Mouse (Mus musculus): ENCODE measurements around the gene S1pr5. TPM values are rescaled to one million over a fixed set of nuclear protein-coding genes. Genes with fewer than 3 reads are reported as not detected.
"Not testable (repeated sequence)": the region's sequence is repeated elsewhere in the genome, so short reads cannot be mapped to it uniquely, and the experiment has no call there.

S1pr5 gene
- polyA plus RNA-seq, 1 experiment, result 0.40 TPM

DNA sequence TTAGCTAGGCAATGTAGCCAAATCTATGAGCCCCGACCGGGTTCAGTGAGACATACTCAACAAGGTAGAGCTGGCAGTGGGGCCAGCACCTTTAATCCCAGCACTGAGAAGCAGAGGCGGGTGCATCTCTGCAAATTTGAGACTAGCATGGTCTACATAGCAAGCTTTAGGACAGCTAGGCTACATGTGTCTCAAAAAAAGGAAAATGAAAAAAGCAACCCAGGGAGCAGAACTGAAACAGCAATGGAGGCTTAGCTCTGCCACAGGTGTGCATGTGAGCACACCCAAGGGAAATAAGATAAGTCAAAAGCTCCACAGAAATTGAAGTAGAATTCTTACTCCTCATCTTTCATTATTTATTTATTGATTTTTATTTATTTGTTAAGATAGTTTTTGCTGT is 49.3 kb downstream of the S1pr5 start:
- no peak overlapping the region for H3K4me3 ChIP-seq (ENCODE audit: low read depth, low read length)
- peaks cover 7% of the 10 kb centered on the region for H3K4me1 ChIP-seq (ENCODE audit: control insufficient read depth, insufficient read depth, low read length)
- no peaks in the 10 kb centered on the region for H3K27me3 ChIP-seq (ENCODE audit: control insufficient read depth, insufficient read depth, low read length, poor library complexity, severe bottlenecking)
- no peak overlapping the region for H3K27ac ChIP-seq (ENCODE audit: insufficient read depth, low read length)
- no peaks in the 10 kb centered on the region for H3K9me3 ChIP-seq (replicated peaks; ENCODE audit: control insufficient read depth, insufficient read depth, low read length, poor library complexity, severe bottlenecking)
- H3K36me3 ChIP-seq (ENCODE audit: control insufficient read depth, insufficient read depth, low read length, poor library complexity, severe bottlenecking), result no peaks in the 10 kb centered on the region
- no peak overlapping the region for H3K9ac ChIP-seq (ENCODE audit: low read depth, poor library complexity, severe bottlenecking)
- TF ChIP-seq EP300 (IDR thresholded peaks at IDR 0.05; ENCODE audit: insufficient read depth, low read depth, low read length) (no peak), CTCF (IDR thresholded peaks at IDR 0.05; ENCODE audit: low read depth, low read length) (no peak), POLR2A (IDR thresholded peaks at IDR 0.05; ENCODE audit: insufficient read depth, low read length) (no peak)

DNA sequence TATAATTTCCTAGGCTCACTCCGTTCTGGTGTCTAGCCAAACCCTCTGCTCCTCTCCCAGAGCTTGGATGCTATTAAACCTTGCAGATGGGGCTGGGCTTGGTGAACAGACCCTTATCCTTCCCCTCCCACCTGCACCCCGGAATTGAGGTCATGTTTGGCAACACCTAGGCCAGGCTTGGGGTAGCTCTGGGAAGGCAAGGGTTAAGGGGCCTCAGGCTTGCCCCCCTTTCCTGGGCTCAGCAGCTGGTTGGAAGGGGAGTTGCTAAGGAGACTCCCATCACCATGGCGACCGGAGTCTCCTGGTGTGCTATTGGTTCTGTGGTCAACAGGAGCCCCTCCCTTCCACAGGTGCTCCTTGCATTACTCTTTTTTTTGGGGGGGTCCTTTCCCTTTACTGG is 50.3 kb downstream of the S1pr5 start:
- TF ChIP-seq EP300 (IDR thresholded peaks at IDR 0.05; ENCODE audit: insufficient read depth, low read depth, low read length), result no peak
- TF ChIP-seq POLR2A (IDR thresholded peaks at IDR 0.05; ENCODE audit: insufficient read depth, low read length), result no peak
- no peak for TF ChIP-seq CTCF (IDR thresholded peaks at IDR 0.05; ENCODE audit: low read depth, low read length)
- H3K9ac ChIP-seq (ENCODE audit: low read depth, poor library complexity, severe bottlenecking), result no peak overlapping the region
- H3K27me3 ChIP-seq (ENCODE audit: control insufficient read depth, insufficient read depth, low read length, poor library complexity, severe bottlenecking), result no peaks in the 10 kb centered on the region
- H3K27ac ChIP-seq (ENCODE audit: insufficient read depth, low read length), result no peak overlapping the region
- H3K36me3 ChIP-seq (ENCODE audit: control insufficient read depth, insufficient read depth, low read length, poor library complexity, severe bottlenecking), result no peaks in the 10 kb centered on the region
- no peaks in the 10 kb centered on the region for H3K9me3 ChIP-seq (replicated peaks; ENCODE audit: control insufficient read depth, insufficient read depth, low read length, poor library complexity, severe bottlenecking)
- peaks cover 7% of the 10 kb centered on the region for H3K4me1 ChIP-seq (ENCODE audit: control insufficient read depth, insufficient read depth, low read length)
- no peak overlapping the region for H3K4me3 ChIP-seq (ENCODE audit: low read depth, low read length)

DNA sequence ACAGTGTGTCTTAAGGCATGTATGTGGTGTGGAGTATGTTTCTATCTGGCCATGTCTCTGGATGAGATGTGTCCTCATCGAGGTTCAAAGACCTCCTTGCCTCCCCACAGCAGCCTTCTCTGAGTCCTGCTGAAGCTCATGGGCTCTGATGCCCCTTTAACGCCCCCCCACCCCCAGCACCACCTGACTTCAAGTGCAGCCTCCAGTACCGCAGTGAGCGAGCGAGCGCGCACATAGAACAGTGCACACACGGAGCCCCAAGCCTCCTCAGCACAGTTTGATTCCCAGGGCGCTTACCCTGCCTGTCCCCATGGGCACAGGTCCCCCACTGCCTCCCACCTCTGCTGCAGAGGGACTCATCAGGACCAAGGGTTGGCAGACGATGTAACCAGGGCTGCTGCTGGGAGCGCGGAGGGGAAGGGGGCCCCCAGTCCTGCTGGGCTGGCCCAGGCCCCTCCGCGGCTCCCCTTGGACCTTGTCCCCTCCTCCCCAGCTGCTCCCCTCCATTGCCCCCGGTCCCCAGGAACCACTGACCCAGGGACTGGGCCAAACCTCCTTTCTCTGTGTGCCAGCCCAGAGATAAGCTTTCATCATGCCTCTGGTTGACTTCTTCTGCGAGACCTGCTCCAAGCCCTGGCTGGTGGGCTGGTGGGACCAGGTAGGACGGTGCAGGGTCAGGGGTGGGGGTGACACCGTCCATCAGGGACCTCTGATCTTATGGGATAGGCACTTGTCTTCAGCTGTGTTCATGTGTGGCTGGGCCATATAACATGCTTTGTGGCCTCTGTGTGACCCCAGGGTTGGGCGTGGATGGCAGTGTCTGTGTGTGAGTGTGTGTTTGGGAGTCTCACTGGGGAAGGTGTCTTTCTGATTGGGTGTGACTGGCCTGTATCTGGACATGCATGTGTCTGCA is 51.5 kb downstream of the S1pr5 start:
- H3K9ac ChIP-seq (ENCODE audit: low read depth, poor library complexity, severe bottlenecking), result no peak overlapping the region
- H3K36me3 ChIP-seq (ENCODE audit: control insufficient read depth, insufficient read depth, low read length, poor library complexity, severe bottlenecking), result no peaks in the 10 kb centered on the region
- no peaks in the 10 kb centered on the region for H3K9me3 ChIP-seq (replicated peaks; ENCODE audit: control insufficient read depth, insufficient read depth, low read length, poor library complexity, severe bottlenecking)
- H3K27me3 ChIP-seq (ENCODE audit: control insufficient read depth, insufficient read depth, low read length, poor library complexity, severe bottlenecking), result no peaks in the 10 kb centered on the region
- no peak overlapping the region for H3K27ac ChIP-seq (ENCODE audit: insufficient read depth, low read length)
- H3K4me1 ChIP-seq (ENCODE audit: control insufficient read depth, insufficient read depth, low read length), result peaks cover 7% of the 10 kb centered on the region
- no peak for TF ChIP-seq CTCF (IDR thresholded peaks at IDR 0.05; ENCODE audit: low read depth, low read length)
- TF ChIP-seq EP300 (IDR thresholded peaks at IDR 0.05; ENCODE audit: insufficient read depth, low read depth, low read length), result no peak
- no peak for TF ChIP-seq POLR2A (IDR thresholded peaks at IDR 0.05; ENCODE audit: insufficient read depth, low read length)
- H3K4me3 ChIP-seq (ENCODE audit: low read depth, low read length), result peak overlapping the region; percentile 20

DNA sequence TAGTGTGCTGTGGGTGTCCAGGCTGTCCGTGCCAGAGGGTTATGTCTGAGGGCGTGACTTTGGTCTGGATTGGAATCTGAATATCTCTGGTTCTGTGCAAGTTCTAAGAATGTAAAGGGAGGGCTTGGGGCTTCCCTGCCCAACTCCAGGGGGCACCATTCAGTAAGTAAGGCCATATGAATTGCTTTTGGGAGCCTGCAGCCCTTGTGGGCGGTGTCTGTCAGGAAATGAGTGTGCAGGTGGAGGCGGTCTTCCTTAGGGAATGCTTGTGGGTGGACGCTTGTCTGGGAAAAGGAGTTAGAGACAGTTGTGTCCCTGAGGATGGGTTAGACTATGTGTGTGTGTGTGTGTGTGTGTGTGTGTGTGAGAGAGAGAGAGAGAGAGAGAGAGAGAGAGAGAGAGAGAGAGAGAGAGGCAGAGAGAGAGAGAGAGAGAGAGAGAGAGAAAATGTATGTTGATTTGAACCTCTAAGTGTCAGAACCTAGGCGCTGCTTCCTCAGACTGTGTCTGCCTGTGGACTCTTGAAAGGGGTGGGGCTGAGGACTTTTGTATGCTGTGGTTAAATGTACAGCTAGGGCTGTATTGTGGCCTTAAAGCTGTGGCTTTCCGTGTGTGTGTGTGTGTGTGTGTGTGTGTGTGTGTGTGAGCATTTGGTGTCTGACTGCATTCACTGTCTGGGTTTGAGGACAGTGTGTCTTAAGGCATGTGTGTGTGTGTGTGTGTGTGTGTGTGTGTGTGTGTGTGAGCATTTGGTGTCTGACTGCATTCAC is 52.3 kb downstream of the S1pr5 start:
- not testable (repeated sequence) for H3K4me3 ChIP-seq (ENCODE audit: low read depth, low read length); H3K9ac ChIP-seq (ENCODE audit: low read depth, poor library complexity, severe bottlenecking); H3K36me3 ChIP-seq (ENCODE audit: control insufficient read depth, insufficient read depth, low read length, poor library complexity, severe bottlenecking)

DNA sequence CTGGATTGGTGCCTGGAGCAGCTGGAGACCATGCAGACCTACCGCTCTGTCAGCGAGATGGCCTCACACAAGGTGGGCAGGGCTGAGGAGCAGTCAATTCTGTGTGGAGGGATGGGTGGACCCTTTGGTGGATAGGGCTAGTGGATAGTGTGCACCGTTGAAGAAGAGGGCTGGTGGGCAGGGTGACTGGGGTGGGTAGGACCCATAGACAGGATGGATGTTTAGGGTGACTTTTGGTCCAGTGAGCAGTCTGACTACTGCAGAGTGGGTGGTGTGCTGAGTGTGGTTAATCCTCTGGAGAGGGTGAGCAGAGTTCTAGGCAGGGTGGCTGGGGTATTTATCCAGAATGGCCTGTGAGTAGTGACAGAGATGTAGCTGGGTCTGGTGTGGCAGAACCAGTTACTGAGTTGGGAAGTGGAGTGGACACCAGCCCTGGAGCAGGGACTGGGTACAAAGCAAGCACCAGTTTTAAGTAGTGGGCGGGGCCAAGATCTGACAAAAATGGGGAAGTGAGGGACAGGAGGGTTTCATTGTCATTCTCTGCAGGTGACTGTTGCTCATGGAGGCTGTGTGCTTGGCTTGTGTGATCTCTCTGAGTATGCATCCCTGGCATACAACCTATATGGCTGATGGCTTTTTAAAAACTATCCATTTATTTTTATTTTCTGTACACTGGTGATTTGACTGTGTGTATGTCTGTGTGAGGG is 53.3 kb downstream of the S1pr5 start:
- H3K4me1 ChIP-seq (ENCODE audit: control insufficient read depth, insufficient read depth, low read length), result peaks cover 7% of the 10 kb centered on the region
- H3K36me3 ChIP-seq (ENCODE audit: control insufficient read depth, insufficient read depth, low read length, poor library complexity, severe bottlenecking), result no peaks in the 10 kb centered on the region
- no peaks in the 10 kb centered on the region for H3K9me3 ChIP-seq (replicated peaks; ENCODE audit: control insufficient read depth, insufficient read depth, low read length, poor library complexity, severe bottlenecking)
- H3K27me3 ChIP-seq (ENCODE audit: control insufficient read depth, insufficient read depth, low read length, poor library complexity, severe bottlenecking), result no peaks in the 10 kb centered on the region
- H3K4me3 ChIP-seq (ENCODE audit: low read depth, low read length), result no peak overlapping the region
- no peak overlapping the region for H3K27ac ChIP-seq (ENCODE audit: insufficient read depth, low read length)
- TF ChIP-seq CTCF (IDR thresholded peaks at IDR 0.05; ENCODE audit: low read depth, low read length) (no peak), EP300 (IDR thresholded peaks at IDR 0.05; ENCODE audit: insufficient read depth, low read depth, low read length) (no peak), POLR2A (IDR thresholded peaks at IDR 0.05; ENCODE audit: insufficient read depth, low read length) (no peak)
- H3K9ac ChIP-seq (ENCODE audit: low read depth, poor library complexity, severe bottlenecking), result no peak overlapping the region

More for the DNA sequence above, 52.3 kb downstream of the S1pr5 start:
- not testable (repeated sequence) for H3K4me1 ChIP-seq (ENCODE audit: control insufficient read depth, insufficient read depth, low read length); H3K27me3 ChIP-seq (ENCODE audit: control insufficient read depth, insufficient read depth, low read length, poor library complexity, severe bottlenecking); H3K9me3 ChIP-seq (replicated peaks; ENCODE audit: control insufficient read depth, insufficient read depth, low read length, poor library complexity, severe bottlenecking)
- 0 out of 2 replicates have a peak overlapping the region, but pooled peaks have one; percentile 5 for H3K27ac ChIP-seq (ENCODE audit: insufficient read depth, low read length)

All from ES-Bruce4 (cell line).